Mouse (Mus musculus) olfactory bulb, adult 2 months (tissue): ENCODE data around the gene Pdss2.

Experiments
- CTCF ChIP-seq: fragments of 200-500 bp; IDR thresholded peaks from 2 replicates; pipeline ENCODE4 v1.5.1; 2012; ENCODE audit warnings: low read depth, mild to moderate bottlenecking, low read length, moderate library complexity; ENCODE audit not compliant: insufficient read depth
- POLR2A ChIP-seq: fragments of 200-500 bp; IDR thresholded peaks from 2 replicates; pipeline ENCODE4 v1.6.1; 2012; ENCODE audit warnings: mild to moderate bottlenecking, low read depth, low read length, moderate library complexity; ENCODE audit not compliant: insufficient read depth

DNA sequence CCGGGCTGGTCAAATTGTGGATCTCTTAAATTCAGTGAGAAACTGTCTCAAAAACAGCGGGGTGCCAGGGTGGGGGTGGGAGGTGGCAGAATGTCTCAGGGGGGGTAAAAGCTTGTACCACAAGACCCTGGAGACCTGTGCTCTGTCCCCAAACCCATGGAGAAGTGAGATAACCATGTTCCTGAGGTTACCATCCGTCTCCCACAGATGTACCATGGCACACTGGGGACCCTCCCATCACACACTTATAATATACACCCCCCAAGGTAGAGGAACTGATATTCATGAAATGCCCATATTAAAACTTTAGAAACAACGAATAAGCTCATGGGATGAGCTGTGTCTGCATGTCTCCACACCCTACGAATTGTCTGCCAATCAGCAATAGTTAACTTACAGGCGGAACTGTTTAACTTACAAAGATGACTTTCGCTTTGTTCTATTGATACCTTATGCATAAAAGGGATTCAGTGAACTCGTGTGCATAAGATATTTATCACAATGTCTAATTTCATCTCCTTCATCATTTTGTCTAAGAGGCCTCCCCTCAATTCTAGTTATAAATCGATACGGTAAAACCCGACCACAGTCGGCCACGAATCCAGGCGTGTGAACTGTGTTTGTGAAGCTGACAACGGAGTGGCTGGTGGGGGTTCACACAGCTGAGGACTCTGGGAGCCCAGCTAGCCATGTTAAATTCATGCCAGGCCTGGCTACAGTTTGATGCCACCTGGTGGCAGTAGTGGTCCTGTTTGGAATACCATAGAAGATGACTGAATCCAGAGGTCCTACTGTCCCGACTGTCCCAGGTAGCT is 230.8 kb downstream of the Pdss2 start:
- no peak for TF ChIP-seq POLR2A
- TF ChIP-seq CTCF: no peak; the same call in 1 of the 2 replicates
